Mouse (Mus musculus) embryonic facial prominence, embryonic 14.5 days (tissue): ENCODE results near the gene Hps6. TPM values are rescaled to one million over a fixed set of nuclear protein-coding genes. Genes with fewer than 3 reads are reported as not detected.

Experiments
- ATAC-seq: fragments of 200-750 bp; cut with Nextera tagmentation; 2 replicates; pipeline ENCODE4 v1.8.0; 2017; ENCODE audit warnings: low read depth, moderate number of reproducible peaks, moderate TSS enrichment
- DNase-seq: peaks from one replicate; pipeline ENCODE4 v3.0.0-alpha.2; 2015; ENCODE audit warnings: low spot score
- H3K27ac ChIP-seq: fragments of 300-500 bp; sonication (generic); replicated peaks from 2 replicates; pipeline ENCODE4 v1.5.1; 2014; ENCODE audit warnings: low read depth, mild to moderate bottlenecking, low read length, moderate library complexity
- H3K27me3 ChIP-seq: fragments of 300-500 bp; sonication (generic); replicated peaks from 2 replicates; pipeline ENCODE4 v1.6.1; 2014; ENCODE audit warnings: low read length; ENCODE audit not compliant: control insufficient read depth, insufficient read depth
- H3K36me3 ChIP-seq: fragments of 300-500 bp; sonication (generic); 2 replicates; pipeline ENCODE4 v1.6.1; 2014; ENCODE audit warnings: low read length, mixed read lengths; ENCODE audit not compliant: control insufficient read depth, insufficient read depth
- H3K4me1 ChIP-seq: fragments of 300-500 bp; sonication (generic); 2 replicates; pipeline ENCODE4 v1.6.1; 2014; ENCODE audit warnings: antibody characterized with exemption, low read length; ENCODE audit not compliant: control insufficient read depth, insufficient read depth
- H3K4me2 ChIP-seq: fragments of 300-500 bp; sonication (generic); 2 replicates; pipeline ENCODE4 v1.6.1; 2014; ENCODE audit warnings: low read depth, mild to moderate bottlenecking, low read length, moderate library complexity, mixed read lengths
- H3K4me3 ChIP-seq: fragments of 300-500 bp; sonication (generic); 2 replicates; pipeline ENCODE4 v1.5.1; 2014; ENCODE audit warnings: low read depth, mild to moderate bottlenecking, low read length
- H3K9ac ChIP-seq: fragments of 300-500 bp; sonication (generic); 2 replicates; pipeline ENCODE4 v1.6.1; 2014; ENCODE audit warnings: low read depth, mild to moderate bottlenecking, low read length, moderate library complexity, mixed read lengths
- H3K9me3 ChIP-seq: fragments of 300-500 bp; sonication (generic); 2 replicates; pipeline ENCODE4 v1.6.1; 2016; ENCODE audit warnings: low read length; ENCODE audit not compliant: control insufficient read depth
- WGBS: fragments of 180-500 bp; shearing (Covaris S2); extraction: QIAGEN DNeasy Blood & Tissue Kit; methylation state at CpG from one replicate; pipeline ENCODE4 v1.1.7; 2014; 5-methylcytosine and 5-hydroxymethylcytosine counted together
- polyA plus RNA-seq: library from polyadenylated mRNA; unstranded; fragments of >200 nt; fragmentation: Nextera tagmentation; extraction: Ambion mirVana; gene quantifications from 2 replicates; pipeline ENCODE4 v1.2.1, GENCODE M21; 2014

Hps6 gene
- polyA plus RNA-seq, 1 experiment from 2014 or later, result 4.5 TPM

DNA sequence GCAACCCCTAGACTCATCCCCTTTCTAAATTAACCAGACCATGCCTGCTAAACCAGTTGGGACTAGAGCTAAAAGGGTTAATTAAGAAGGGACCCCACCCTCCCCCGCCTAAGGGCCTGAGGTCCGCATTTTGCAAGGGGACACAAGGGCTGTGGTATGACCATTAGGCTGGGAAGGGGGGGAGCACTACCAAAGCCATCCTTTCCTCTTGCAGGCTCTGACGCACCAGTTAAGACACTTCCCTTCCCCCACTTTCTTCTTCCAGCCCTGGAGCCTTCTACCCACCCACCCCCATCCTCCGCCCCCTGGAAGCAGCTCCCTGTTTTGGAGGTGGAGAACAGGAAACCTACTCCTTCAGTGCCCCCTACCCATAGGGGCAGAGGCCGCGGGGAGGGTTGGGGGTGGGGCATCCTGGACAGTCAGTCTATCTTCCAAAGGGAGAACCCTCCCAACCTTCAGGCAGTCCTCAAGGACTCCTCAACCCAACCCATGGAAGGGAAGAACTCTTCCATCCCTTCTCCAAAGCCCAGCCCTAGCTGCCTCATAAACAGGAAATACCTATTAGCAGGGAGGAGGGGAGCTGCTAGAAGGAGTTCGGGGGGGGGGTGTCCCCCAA is 42.5 kb downstream of the Hps6 start:
- WGBS, result 0% methylated on average over 7 of the region's 7 CpGs
- H3K36me3 ChIP-seq, result no peaks in the 10 kb centered on the region
- no peaks in the 10 kb centered on the region for H3K9me3 ChIP-seq
- no peaks in the 10 kb centered on the region for H3K27me3 ChIP-seq
- peak overlapping the region; percentile 87 for H3K4me2 ChIP-seq
- DNase-seq, result peak; percentile 91
- H3K27ac ChIP-seq, result peak overlapping the region; percentile 99
- H3K9ac ChIP-seq, result peak overlapping the region; percentile 99
- peak overlapping the region; percentile 98 for H3K4me3 ChIP-seq
- ATAC-seq, result peak; percentile 34
- peaks cover 43% of the 10 kb centered on the region for H3K4me1 ChIP-seq

GRCm38 (mm10) chr19:46046621-46047025 is 43.3 kb downstream of the Hps6 start:
- Histone ChIP-seq H3K4me2 (peak overlapping the region; percentile 87), H3K9me3 (no peaks in the 10 kb centered on the region), H3K27ac (peak overlapping the region; percentile 99), H3K9ac (no peak overlapping the region; the same call in 1 of the 2 replicates), H3K27me3 (no peaks in the 10 kb centered on the region), H3K36me3 (no peaks in the 10 kb centered on the region), H3K4me1 (peaks cover 35% of the 10 kb centered on the region), H3K4me3 (0 out of 2 replicates have a peak overlapping the region, but pooled peaks have one; percentile 98)
- ATAC-seq, result no peak
- WGBS, result 3% methylated on average over 10 of the region's 10 CpGs
- peak; percentile 24 for DNase-seq

DNA sequence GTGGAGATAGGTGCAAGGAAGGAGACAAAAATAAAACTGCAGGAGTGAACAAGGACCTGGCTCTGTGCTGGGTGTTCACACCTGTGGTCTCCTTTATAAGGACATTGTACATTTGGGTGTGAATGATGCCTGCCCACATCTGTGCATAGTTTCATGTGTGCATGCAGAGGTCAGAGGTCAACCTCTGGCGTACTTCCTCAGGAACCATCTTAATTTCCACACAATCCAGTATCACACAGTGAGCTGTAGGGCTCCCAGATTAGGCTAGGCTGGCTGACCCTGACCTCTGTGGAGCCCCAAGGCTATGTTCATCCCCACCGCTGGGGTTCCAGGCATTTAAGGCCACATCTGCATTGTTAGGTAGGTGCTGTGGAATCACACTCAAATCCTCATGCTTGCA is 44.1 kb downstream of the Hps6 start:
- DNase-seq (no peak), ATAC-seq (no peak)
- H3K4me2 ChIP-seq, result no peak overlapping the region
- peaks cover 31% of the 10 kb centered on the region for H3K4me1 ChIP-seq
- no peaks in the 10 kb centered on the region for H3K36me3 ChIP-seq
- no peak overlapping the region for H3K4me3 ChIP-seq
- no peak overlapping the region for H3K9ac ChIP-seq
- WGBS, result 21% methylated on average over 2 of the region's 2 CpGs
- no peak overlapping the region for H3K27ac ChIP-seq
- H3K9me3 ChIP-seq, result no peaks in the 10 kb centered on the region
- H3K27me3 ChIP-seq, result no peaks in the 10 kb centered on the region

DNA sequence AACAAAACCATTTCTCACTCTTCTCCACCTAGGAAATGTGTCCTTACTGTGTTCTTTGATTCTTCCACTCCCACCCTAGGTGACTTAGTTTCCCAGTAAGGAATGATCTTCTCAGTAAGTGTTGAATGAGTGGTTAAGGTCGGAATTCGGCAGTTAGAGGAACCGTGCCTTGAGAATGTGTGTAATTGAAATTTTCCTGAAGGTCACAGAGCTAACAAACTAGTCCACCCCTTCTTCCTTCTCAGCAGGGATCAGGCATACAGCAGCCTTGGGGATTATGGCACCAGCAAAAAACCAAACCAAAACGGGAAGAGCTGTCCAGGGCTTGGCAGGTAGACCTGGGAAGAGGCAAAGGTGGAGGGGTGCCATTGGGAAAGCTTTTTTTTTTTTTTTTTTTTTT is 45.8 kb downstream of the Hps6 start:
- no peaks in the 10 kb centered on the region for H3K27me3 ChIP-seq
- H3K9me3 ChIP-seq, result no peaks in the 10 kb centered on the region
- WGBS, result 67% methylated on average over 4 of the region's 4 CpGs
- H3K9ac ChIP-seq, result no peak overlapping the region
- no peak for ATAC-seq
- H3K27ac ChIP-seq, result no peak overlapping the region
- DNase-seq, result no peak
- no peak overlapping the region for H3K4me3 ChIP-seq
- peaks cover 14% of the 10 kb centered on the region for H3K4me1 ChIP-seq
- H3K4me2 ChIP-seq, result no peak overlapping the region
- no peaks in the 10 kb centered on the region for H3K36me3 ChIP-seq

GRCm38 (mm10) chr19:46050462-46050861 is 47.2 kb downstream of the Hps6 start:
- Histone ChIP-seq H3K9me3 (no peaks in the 10 kb centered on the region), H3K27me3 (no peaks in the 10 kb centered on the region), H3K27ac (no peak overlapping the region), H3K9ac (no peak overlapping the region), H3K4me1 (peaks cover 13% of the 10 kb centered on the region), H3K4me3 (no peak overlapping the region), H3K36me3 (no peaks in the 10 kb centered on the region), H3K4me2 (no peak overlapping the region)
- WGBS, result 76% methylated on average over 2 of the region's 2 CpGs
- ATAC-seq (no peak), DNase-seq (no peak)

Other genes starting within 250 kb of the Hps6 start
- gene Mgea5, start 219.7 kb upstream of the Hps6 start, polyA plus RNA-seq, result 52.3 and 56.5 TPM in 2 replicates
- 1.4 and 1.5 TPM in 2 replicates for gene Kcnip2, start 187.4 kb upstream of the Hps6 start, polyA plus RNA-seq
- 13.7 and 15.2 TPM in 2 replicates for gene Armh3, start 5.0 kb upstream of the Hps6 start, polyA plus RNA-seq
- 41.8 and 41.9 TPM in 2 replicates for gene Pprc1, start 41.4 kb downstream of the Hps6 start, polyA plus RNA-seq
- 80.6 and 82.0 TPM in 2 replicates for gene Ldb1, start 41.7 kb downstream of the Hps6 start, polyA plus RNA-seq
- 77.1 and 82.2 TPM in 2 replicates for gene Nolc1, start 72.4 kb downstream of the Hps6 start, polyA plus RNA-seq
- gene Elovl3, start 128.4 kb downstream of the Hps6 start, polyA plus RNA-seq, result 1.1 and 1.4 TPM in 2 replicates
- gene Pitx3, start 144.8 kb downstream of the Hps6 start, polyA plus RNA-seq, result 10.5 and 13.1 TPM in 2 replicates
- gene Gbf1, start 149.0 kb downstream of the Hps6 start, polyA plus RNA-seq, result 57.3 and 60.4 TPM in 2 replicates